Mouse (Mus musculus): ENCODE results near the gene Ppp1cb. TPM values are rescaled to one million over a fixed set of nuclear protein-coding genes. Genes with fewer than 3 reads are reported as not detected.

Gene Ppp1cb
- total RNA-seq, 2 experiments from 2014 or later = 353 to 365 TPM

Other genes starting within 250 kb of the Ppp1cb start
- gene Plb1, start 226.1 kb upstream of the Ppp1cb start, total RNA-seq (2021) = 1 to 10 TPM; 4.0 to 6.5 TPM
- gene Yes1, start 152.3 kb downstream of the Ppp1cb start, total RNA-seq (2021) = 10 to 100 TPM; 18.6 to 23.6 TPM